Mouse (Mus musculus) neural tube, embryonic 14.5 days (tissue): ENCODE results near the gene Agap2. TPM values are rescaled to one million over a fixed set of nuclear protein-coding genes. Genes with fewer than 3 reads are reported as not detected.

ENCODE experiments used
- ATAC-seq: fragments of 200-750 bp; cut with Nextera tagmentation; 2 replicates; pipeline ENCODE4 v1.8.0; 2017; ENCODE audit warnings: low read depth, mild to moderate bottlenecking, moderate TSS enrichment, moderate library complexity
- H3K27ac ChIP-seq: fragments of 300-500 bp; sonication (generic); 2 replicates; pipeline ENCODE4 v1.5.1; 2014; ENCODE audit warnings: low read depth, mild to moderate bottlenecking, control low read depth, low read length, moderate library complexity, mixed read lengths
- H3K27me3 ChIP-seq: fragments of 300-500 bp; sonication (generic); 2 replicates; pipeline ENCODE4 v1.6.1; 2014; ENCODE audit warnings: low read length; ENCODE audit not compliant: control insufficient read depth, insufficient read depth
- H3K36me3 ChIP-seq: fragments of 300-500 bp; sonication (generic); 2 replicates; pipeline ENCODE4 v1.6.1; 2014; ENCODE audit warnings: low read length, mixed read lengths; ENCODE audit not compliant: control insufficient read depth, insufficient read depth
- H3K4me1 ChIP-seq: fragments of 300-500 bp; sonication (generic); 2 replicates; pipeline ENCODE4 v1.6.1; 2014; ENCODE audit warnings: low read length; ENCODE audit not compliant: control insufficient read depth, insufficient read depth
- H3K4me2 ChIP-seq: fragments of 300-500 bp; sonication (generic); 2 replicates; pipeline ENCODE4 v1.6.1; 2014; ENCODE audit warnings: mild to moderate bottlenecking, low read depth, low read length, control low read depth
- H3K4me3 ChIP-seq: fragments of 300-500 bp; sonication (generic); 2 replicates; pipeline ENCODE4 v1.5.1; 2014; ENCODE audit warnings: low read depth, low read length, control low read depth, mixed read lengths
- H3K9ac ChIP-seq: fragments of 300-500 bp; sonication (generic); replicated peaks from 2 replicates; pipeline ENCODE4 v1.6.1; 2014; ENCODE audit warnings: low read depth, mild to moderate bottlenecking, control low read depth, low read length, mixed read lengths
- H3K9me3 ChIP-seq: fragments of 300-500 bp; sonication (generic); 2 replicates; pipeline ENCODE4 v1.6.1; 2016; ENCODE audit warnings: low read length; ENCODE audit not compliant: control insufficient read depth
- WGBS: fragments of 180-500 bp; shearing (Covaris S2); extraction: QIAGEN DNeasy Blood & Tissue Kit; methylation state at CpG from one replicate; pipeline ENCODE4 v1.1.7; 2014; 5-methylcytosine and 5-hydroxymethylcytosine counted together
- polyA plus RNA-seq: library from polyadenylated mRNA; unstranded; fragments of >200 nt; fragmentation: Nextera tagmentation; extraction: Ambion mirVana; gene quantifications from 2 replicates; pipeline ENCODE4 v1.2.1, GENCODE M21; 2014

Gene Agap2
- 4.7 and 10.6 TPM in 2 replicates for polyA plus RNA-seq

DNA sequence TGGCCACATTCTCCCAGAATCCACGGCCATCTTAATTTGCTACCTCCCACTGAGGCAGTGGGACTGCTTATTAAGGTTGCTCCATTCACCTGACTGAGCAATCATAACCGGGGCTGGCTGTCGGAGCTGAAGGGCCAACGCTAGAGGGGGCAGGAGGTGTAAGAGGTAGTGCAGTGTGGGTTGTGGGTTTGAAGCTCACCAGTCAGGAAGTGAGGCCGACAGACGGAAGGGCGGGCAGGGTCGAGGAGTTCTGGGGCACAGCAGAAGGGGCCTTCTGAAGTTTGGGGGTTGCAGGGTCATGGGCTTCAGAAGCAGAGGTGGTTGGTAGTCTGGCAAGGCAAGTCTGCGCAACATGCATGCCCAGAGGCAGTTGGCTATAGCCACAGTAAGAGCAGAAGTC is at the start of gene Agap2:
Gene Agap2 (plus strand): TSS at position 205 of the 400 bp plus-strand sequence.
- H3K27me3 ChIP-seq: 0 out of 2 replicates have a peak, but pooled peaks cover 4% of the 10 kb centered on the region
- no peak within 1 kb of the TSS for H3K4me3 ChIP-seq
- H3K4me2 ChIP-seq: no peak within 1 kb of the TSS
- H3K4me1 ChIP-seq: peaks cover 15% of the 10 kb centered on the region
- H3K36me3 ChIP-seq: no peaks in the 10 kb centered on the region
- H3K27ac ChIP-seq: no peak within 1 kb of the TSS
- ATAC-seq: no peak
- 75% methylated on average over 9 of the region's 9 CpGs for WGBS
- no peak within 1 kb of the TSS for H3K9ac ChIP-seq
- H3K9me3 ChIP-seq: no peaks in the 10 kb centered on the region

GRCm38 (mm10) chr10:127030336-127031296 is 44.5 kb upstream of the Agap2 start, which contains the start of gene Tsfm:
Gene Tsfm, minus strand, starts transcription at chr10:127030840.
- H3K27ac ChIP-seq: peak within 1 kb of the TSS; percentile 67; the same call in 1 of the 2 replicates
- peak within 1 kb of the TSS; percentile 86 for H3K4me3 ChIP-seq
- peak; percentile 91 for ATAC-seq
- peaks cover 20% of the 10 kb centered on the region for H3K36me3 ChIP-seq
- WGBS: 5% methylated on average over 49 of the region's 56 CpGs
- peak within 1 kb of the TSS; percentile 79 for H3K4me2 ChIP-seq
- no peaks in the 10 kb centered on the region for H3K27me3 ChIP-seq
- H3K4me1 ChIP-seq: peaks cover 8% of the 10 kb centered on the region; the same call in 1 of the 2 replicates
- peak within 1 kb of the TSS; percentile 82 for H3K9ac ChIP-seq
- H3K9me3 ChIP-seq: no peaks in the 10 kb centered on the region

- Histone ChIP-seq H3K4me2 (no peak overlapping the region), H3K9me3 (no peaks in the 10 kb centered on the region), H3K36me3 (peaks cover 1% of the 10 kb centered on the region; the same call in 1 of the 2 replicates), H3K9ac (no peak overlapping the region), H3K4me1 (peaks cover 8% of the 10 kb centered on the region; the same call in 1 of the 2 replicates), H3K27me3 (no peaks in the 10 kb centered on the region), H3K27ac (no peak overlapping the region), H3K4me3 (no peak overlapping the region)
- ATAC-seq: no peak
- WGBS: 85% methylated on average over 7 of the region's 8 CpGs
Observed at GRCm38 (mm10) chr10:127033301-127033741, 41.8 kb upstream of the Agap2 start.

DNA sequence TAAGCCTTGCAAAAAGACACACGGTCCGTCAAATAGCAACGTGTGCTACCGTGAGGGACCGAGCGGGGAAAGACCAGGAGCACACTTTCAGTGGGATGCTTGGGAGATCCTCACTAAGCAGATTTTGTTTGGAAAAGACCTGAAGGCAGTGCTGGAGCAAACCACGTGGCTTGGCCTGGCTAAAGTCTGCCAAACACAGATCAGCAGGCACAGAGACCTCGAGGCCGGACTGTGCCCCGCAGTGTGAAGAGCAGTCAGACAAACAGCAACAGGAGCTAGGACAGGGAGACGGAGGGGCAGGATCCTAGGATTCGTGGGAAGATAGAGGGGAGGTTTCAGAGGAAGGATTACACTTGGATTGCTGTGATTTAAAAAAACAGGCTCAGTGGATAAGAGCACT is 38.8 kb upstream of the Agap2 start:
- peaks cover 3% of the 10 kb centered on the region; the same call in 1 of the 2 replicates for H3K4me1 ChIP-seq
- no peak overlapping the region for H3K4me3 ChIP-seq
- ATAC-seq: no peak
- no peak overlapping the region for H3K27ac ChIP-seq
- peaks cover 4% of the 10 kb centered on the region; the same call in 1 of the 2 replicates for H3K27me3 ChIP-seq
- no peaks in the 10 kb centered on the region for H3K9me3 ChIP-seq
- H3K36me3 ChIP-seq: no peaks in the 10 kb centered on the region
- no peak overlapping the region for H3K9ac ChIP-seq
- no peak overlapping the region for H3K4me2 ChIP-seq
- 86% methylated on average over 12 of the region's 12 CpGs for WGBS

DNA sequence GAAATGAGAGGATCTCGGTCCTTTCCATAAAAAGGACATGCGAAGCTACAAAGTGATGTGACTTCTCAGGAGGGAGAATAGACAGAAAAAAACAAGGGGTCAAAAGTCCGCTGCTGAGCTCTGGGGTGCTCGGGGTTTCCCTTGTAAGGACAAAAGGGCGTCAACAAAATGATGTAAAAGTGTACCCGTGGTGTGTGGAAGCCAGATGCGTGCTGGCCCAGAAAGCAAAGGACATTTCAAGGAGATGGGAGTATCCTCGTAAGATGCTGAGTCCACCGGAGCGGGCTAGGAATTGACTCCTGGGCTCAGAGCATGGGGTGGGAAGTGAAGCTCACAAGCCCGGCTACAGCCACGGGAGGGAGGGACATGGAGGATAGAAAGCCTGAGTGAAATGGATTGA is 37.4 kb upstream of the Agap2 start:
- Histone ChIP-seq H3K27me3 (peaks cover 4% of the 10 kb centered on the region; the same call in 1 of the 2 replicates), H3K36me3 (no peaks in the 10 kb centered on the region), H3K4me2 (no peak overlapping the region), H3K9ac (no peak overlapping the region), H3K4me1 (peaks cover 9% of the 10 kb centered on the region; the same call in 1 of the 2 replicates), H3K4me3 (no peak overlapping the region), H3K9me3 (no peaks in the 10 kb centered on the region), H3K27ac (no peak overlapping the region)
- ATAC-seq: no peak
- WGBS: 67% methylated on average over 12 of the region's 12 CpGs

DNA sequence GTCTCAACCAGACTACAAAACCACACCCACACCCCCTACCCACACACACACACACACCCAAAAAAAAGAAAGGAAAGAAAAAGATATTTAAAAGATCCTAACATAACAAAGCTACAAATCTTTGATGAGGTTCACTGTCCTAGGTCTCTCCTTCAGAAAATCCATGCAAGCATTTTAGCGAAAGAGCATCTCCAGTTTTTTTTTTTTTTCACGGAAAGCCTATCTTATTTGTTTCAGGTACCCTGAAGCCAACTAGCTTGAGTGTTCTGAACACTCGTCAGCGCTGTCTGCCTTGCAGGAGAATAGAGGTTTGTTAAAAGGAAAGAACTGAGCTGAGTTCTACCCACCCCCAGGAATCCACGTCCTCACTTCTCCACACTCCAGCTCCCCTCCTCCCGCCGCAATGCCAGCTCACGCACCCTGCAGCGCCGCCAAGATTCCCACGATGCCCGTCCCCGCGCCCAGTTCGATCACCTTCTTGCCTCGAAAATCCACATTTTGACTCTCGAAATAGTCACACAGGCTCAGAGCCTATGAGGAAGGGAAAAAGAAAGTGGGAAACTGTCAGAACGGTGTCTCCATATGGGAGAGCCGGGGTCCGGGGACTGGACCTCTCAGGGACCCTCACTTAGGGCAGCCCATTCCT is 34.4 kb upstream of the Agap2 start:
- Histone ChIP-seq H3K4me2 (peak overlapping the region; percentile 97), H3K27ac (no peak overlapping the region), H3K4me3 (peak overlapping the region; percentile 81), H3K36me3 (no peaks in the 10 kb centered on the region), H3K9ac (peak overlapping the region; percentile 57), H3K4me1 (peaks cover 12% of the 10 kb centered on the region; the same call in 1 of the 2 replicates), H3K9me3 (no peaks in the 10 kb centered on the region), H3K27me3 (peaks cover 4% of the 10 kb centered on the region; the same call in 1 of the 2 replicates)
- ATAC-seq: peak; percentile 38; the same call in 1 of the 2 replicates
- 2% methylated on average over 20 of the region's 20 CpGs for WGBS

- Histone ChIP-seq H3K9ac (peak within 1 kb of the TSS; percentile 57), H3K4me2 (peak within 1 kb of the TSS; percentile 97), H3K36me3 (no peaks in the 10 kb centered on the region), H3K4me3 (peak within 1 kb of the TSS; percentile 81), H3K27ac (no peak within 1 kb of the TSS), H3K4me1 (peaks cover 12% of the 10 kb centered on the region; the same call in 1 of the 2 replicates), H3K27me3 (peaks cover 4% of the 10 kb centered on the region; the same call in 1 of the 2 replicates), H3K9me3 (no peaks in the 10 kb centered on the region)
- under 1% methylated on average over 28 of the region's 28 CpGs for WGBS
- peak; percentile 77 for ATAC-seq
Observed at GRCm38 (mm10) chr10:127041274-127041766, 33.8 kb upstream of the Agap2 start, which contains the start of the genes Mettl1 and Eef1akmt3. Gene Mettl1, plus strand, starts transcription at chr10:127041414. Gene Eef1akmt3, minus strand, starts transcription at chr10:127041513.

- Histone ChIP-seq H3K36me3 (no peaks in the 10 kb centered on the region), H3K9me3 (no peaks in the 10 kb centered on the region), H3K4me3 (peak overlapping the region; percentile 81), H3K27ac (no peak overlapping the region), H3K27me3 (peaks cover 4% of the 10 kb centered on the region; the same call in 1 of the 2 replicates), H3K4me2 (peak overlapping the region; percentile 97), H3K9ac (peak overlapping the region; percentile 57), H3K4me1 (peaks cover 12% of the 10 kb centered on the region; the same call in 1 of the 2 replicates)
- WGBS: under 1% methylated on average over 44 of the region's 44 CpGs
- peak; percentile 85 for ATAC-seq
Observed at GRCm38 (mm10) chr10:127041774-127042338, 33.2 kb upstream of the Agap2 start.
